In genomic region chr1:36172941-36173340, GRCm38 (mm10) we compare ENCODE assay signal across 7 mouse cellular contexts.
"Had no signal": no experiment of that assay in that cellular context is flagged by ENCODE, and none has a peak within 500 bp of the region (broad histone marks: within the 10 kb centered on the region; RNA-seq: fewer than 3 reads in every experiment).

No protein-coding gene starts in this region.

- ATAC-seq: lung, postnatal 0 days; midbrain, embryonic 15.5 days had no signal

- DNase-seq: kidney, postnatal 4 days; lung, adult 2 months; lung, postnatal 4 days; thymus, adult 18-20 months; thymus, postnatal 14 days had no signal
